10 mouse cellular contexts compared by ENCODE assay signal in genomic region chr1:132530631-132531191, GRCm38 (mm10). TPM values are rescaled to one million over a fixed set of nuclear protein-coding genes. Genes with fewer than 3 reads are reported as not detected.
DNase-seq lines count a peak whose midpoint lies in the region; ATAC-seq and TF ChIP-seq lines count a peak whose summit lies in the region.
"Had no signal": no experiment of that assay in that cellular context is flagged by ENCODE, and none has a peak within 500 bp of the region (broad histone marks: within the 10 kb centered on the region; RNA-seq: fewer than 3 reads in every experiment).

No protein-coding gene starts in this region.

- no peak for TF ChIP-seq CTCF in CH12.LX (conservative IDR thresholded peaks at IDR 0.05 in 1 of 2, IDR thresholded peaks at IDR 0.05 in 1 of 2; ENCODE audit: low read depth in 2 of 2, low read length in 2 of 2)

- peaks cover 35 to 59% of the 10 kb centered on the region in 2 experiments for H3K4me1 ChIP-seq in CH12.LX (ENCODE audit: control insufficient read depth in 1 of 2, insufficient read depth in 2 of 2)
- peaks cover 54% of the 10 kb centered on the region for H3K4me1 ChIP-seq in midbrain, embryonic 12.5 days

- H3K27ac ChIP-seq in CH12.LX (ENCODE audit: insufficient read depth, low read depth) = no peak overlapping the region
- peak overlapping the region; percentile 80 for H3K27ac ChIP-seq in midbrain, embryonic 12.5 days (replicated peaks)

- no peaks in the 10 kb centered on the region for H3K36me3 ChIP-seq in CH12.LX (replicated peaks in 1 of 2; ENCODE audit: control insufficient read depth in 1 of 2, insufficient read depth in 1 of 2, low read length in 1 of 2)
- H3K36me3 ChIP-seq in midbrain, embryonic 12.5 days = peaks cover 19% of the 10 kb centered on the region

- TF ChIP-seq POLR2A in CH12.LX (IDR thresholded peaks at IDR 0.05; ENCODE audit: low read depth, low read length) = no peak

- no peak for TF ChIP-seq RAD21 in CH12.LX (IDR thresholded peaks at IDR 0.05; ENCODE audit: low read depth, low read length)

- dilution Hi-C loops in CH12.LX (cut with MboI; ENCODE audit: extremely low pct_ligation_motif_present, extremely low pct_unique_long_range_greater_than_20kb, low sequenced_read_pairs) = no loop called here

- peak; percentile 55 for TF ChIP-seq EP300 in CH12.LX (IDR thresholded peaks at IDR 0.05; ENCODE audit: low read length)

- no peak overlapping the region for H3K9ac ChIP-seq in CH12.LX (ENCODE audit: insufficient read depth, low read depth)
- H3K9ac ChIP-seq in midbrain, embryonic 12.5 days (replicated peaks) = no peak overlapping the region

- H3K4me3 ChIP-seq in CH12.LX (replicated peaks in 1 of 3; ENCODE audit: low read depth in 2 of 3, low read length in 2 of 3, poor library complexity in 1 of 3) = peak overlapping the region in 1 of 3 experiments; percentile 27
- no peak overlapping the region for H3K4me3 ChIP-seq in midbrain, embryonic 12.5 days

- peak overlapping the region; percentile 53; the same call in 1 of the 2 replicates for H3K4me2 ChIP-seq in CH12.LX (ENCODE audit: insufficient read depth, low read depth, poor library complexity, severe bottlenecking)
- H3K4me2 ChIP-seq in midbrain, embryonic 12.5 days (replicated peaks) = no peak overlapping the region

- H3K9me3 ChIP-seq in CH12.LX (replicated peaks; ENCODE audit: low read length) = no peaks in the 10 kb centered on the region
- no peaks in the 10 kb centered on the region for H3K9me3 ChIP-seq in midbrain, embryonic 12.5 days

- DNase-seq in CH12.LX (ENCODE audit: extremely low read depth) = peak; percentile 89
- peak; percentile 37 for DNase-seq in embryo, embryonic 10 days (ENCODE audit: low spot score)
- peak; percentile 38 for DNase-seq in forelimb bud, embryonic 11.5 days (ENCODE audit: low read depth, low spot score)
- no peak for DNase-seq in adrenal gland, adult 18-20 months (ENCODE audit: low spot score in 2 of 2)
- DNase-seq in frontal cortex, postnatal 36 days (ENCODE audit: low spot score in 2 of 2) = no peak
- DNase-seq: kidney, postnatal 25 days; thymus, postnatal 4 days had no signal

- WGBS in midbrain, embryonic 12.5 days = 1% methylated on average over 5 of the region's 5 CpGs

- in situ Hi-C loops in CH12.LX (cut with MboI; ENCODE audit: low pct_ligation_motif_present, low pct_unique_long_range_greater_than_20kb, low sequenced_read_pairs) = no loop called here

- peaks cover 54% of the 10 kb centered on the region for H3K27me3 ChIP-seq in CH12.LX (replicated peaks)
- H3K27me3 ChIP-seq in midbrain, embryonic 12.5 days = no peaks in the 10 kb centered on the region; the same call in 1 of the 2 replicates

- H3K79me2 ChIP-seq in CH12.LX (replicated peaks; ENCODE audit: control insufficient read depth, extremely low read depth, insufficient read depth, poor library complexity, severe bottlenecking) = no peaks in the 10 kb centered on the region

- peak; percentile 84 for ATAC-seq in midbrain, embryonic 12.5 days (ENCODE audit: low FRiP score, low read depth)
- ATAC-seq in inflammation-experienced regulatory T-cells, adult 6 months = no peak

TF ChIP-seq in CH12.LX, 34 proteins besides CTCF, POLR2A, EP300 and RAD21:
- TF ChIP-seq GABPA (IDR thresholded peaks at IDR 0.05; ENCODE audit: insufficient replicate concordance, low read depth, low read length) (no peak), MAZ (IDR thresholded peaks at IDR 0.05; ENCODE audit: low read depth, low read length) (peak; percentile 65; the same call in 1 of the 2 replicates), ZNF384 (IDR thresholded peaks at IDR 0.05; ENCODE audit: low read depth, low read length) (no peak), CHD2 (IDR thresholded peaks at IDR 0.05; ENCODE audit: low read length) (peak; percentile 76), CHD1 (IDR thresholded peaks at IDR 0.05; ENCODE audit: low read depth, low read length) (no peak), E2F4 (IDR thresholded peaks at IDR 0.05; ENCODE audit: insufficient replicate concordance, low read depth, low read length) (no peak), RCOR1 (conservative IDR thresholded peaks at IDR 0.05; ENCODE audit: low read depth, low read length) (no peak), MYC (IDR thresholded peaks at IDR 0.05; ENCODE audit: low read depth, low read length) (no peak), JUN (IDR thresholded peaks at IDR 0.05; ENCODE audit: insufficient read depth, low read depth, low read length) (no peak), SIN3A (IDR thresholded peaks at IDR 0.05; ENCODE audit: low read length) (0 out of 2 replicates have a peak, but pooled peaks have one; percentile 51), HCFC1 (IDR thresholded peaks at IDR 0.05; ENCODE audit: low read depth, low read length) (0 out of 2 replicates have a peak, but pooled peaks have one; percentile 14), PAX5 (IDR thresholded peaks at IDR 0.05; ENCODE audit: low read length) (no peak), MAFK (IDR thresholded peaks at IDR 0.05; ENCODE audit: insufficient replicate concordance, low read length) (no peak), ZMIZ1 (IDR thresholded peaks at IDR 0.05; ENCODE audit: low read depth, low read length) (no peak), ETS1 (conservative IDR thresholded peaks at IDR 0.05; ENCODE audit: low read depth, low read length) (peak; percentile 66), NELFE (IDR thresholded peaks at IDR 0.05; ENCODE audit: low read depth, low read length) (no peak), TBP (conservative IDR thresholded peaks at IDR 0.05; ENCODE audit: low read depth, low read length) (no peak), NRF1 (IDR thresholded peaks at IDR 0.05; ENCODE audit: low read depth, low read length) (no peak), USF1 (IDR thresholded peaks at IDR 0.05; ENCODE audit: low read depth, low read length) (no peak), MEF2A (IDR thresholded peaks at IDR 0.05; ENCODE audit: borderline replicate concordance, low read depth, low read length) (no peak), BHLHE40 (IDR thresholded peaks at IDR 0.05; ENCODE audit: low read depth, low read length) (peak; percentile 39; the same call in 1 of the 2 replicates), ZC3H11A (IDR thresholded peaks at IDR 0.05; ENCODE audit: low read depth, low read length) (no peak), MAX (IDR thresholded peaks at IDR 0.05; ENCODE audit: low read length) (no peak), MXI1 (IDR thresholded peaks at IDR 0.05; ENCODE audit: low read depth, low read length) (no peak; the same call in 1 of the 2 replicates), UBTF (IDR thresholded peaks at IDR 0.05; ENCODE audit: low read depth, low read length) (no peak), SMC3 (IDR thresholded peaks at IDR 0.05; ENCODE audit: low read depth, low read length) (peak; percentile 15; the same call in 1 of the 2 replicates), TCF12 (IDR thresholded peaks at IDR 0.05; ENCODE audit: low read depth, low read length) (peak; percentile 84), USF2 (conservative IDR thresholded peaks at IDR 0.05; ENCODE audit: low read depth, low read length) (no peak), ELF1 (IDR thresholded peaks at IDR 0.05; ENCODE audit: low read depth, low read length) (peak; percentile 56), ZKSCAN1 (IDR thresholded peaks at IDR 0.05; ENCODE audit: borderline replicate concordance, low read depth, low read length) (no peak), IRF4 (IDR thresholded peaks at IDR 0.05; ENCODE audit: low read depth, low read length) (peak; percentile 74), JUND (conservative IDR thresholded peaks at IDR 0.05; ENCODE audit: low read depth, low read length) (no peak), POLR2AphosphoS2 (IDR thresholded peaks at IDR 0.05; ENCODE audit: low read depth, low read length) (no peak), KAT2A (IDR thresholded peaks at IDR 0.05; ENCODE audit: insufficient replicate concordance, low read length) (0 out of 2 replicates have a peak, but pooled peaks have one; percentile 14)

RNA-seq across cellular contexts. Expression of gene Cntn2, which starts 12.3 kb away (rescaled TPM):
- total RNA-seq in CH12.LX (2012; rRNA removed) (0.04 and 0.08 TPM in 2 replicates), CH12.LX (2014; rRNA removed) (0.05 and 0.07 TPM in 2 replicates)
- 0.04 TPM in 2 replicates for polyA plus RNA-seq in CH12.LX (2012; ENCODE audit: insufficient read length, low read depth)
- polyA plus RNA-seq in midbrain, embryonic 12.5 days (2016; fragmentation: Nextera tagmentation; extraction: Ambion mirVana) = 109 and 112 TPM in 2 replicates
- not detected for total RNA-seq in adrenal gland, adult 18-20 months (2021)
- polyA plus RNA-seq in inflammation-experienced regulatory T-cells, adult 6 months (2017; shearing (Covaris generic)) = not detected
- total RNA-seq: megakaryocyte, adult 5-6 weeks had no signal

RNA-seq across cellular contexts. Expression of gene Tmem81, which starts 24.7 kb away (rescaled TPM):
- total RNA-seq in CH12.LX (2012; rRNA removed) (2.0 and 3.3 TPM in 2 replicates), CH12.LX (2014; rRNA removed) (2.2 and 2.3 TPM in 2 replicates)
- 2.4 and 2.8 TPM in 2 replicates for polyA plus RNA-seq in CH12.LX (2012; ENCODE audit: insufficient read length, low read depth)
- polyA plus RNA-seq in midbrain, embryonic 12.5 days (2016; fragmentation: Nextera tagmentation; extraction: Ambion mirVana) = 1.4 and 1.7 TPM in 2 replicates
- total RNA-seq in adrenal gland, adult 18-20 months (2021) = 1 to 10 TPM; 3.3 to 4.0 TPM
- 1 to 10 TPM; 3.9 to 6.3 (median 6.0) TPM for polyA plus RNA-seq in inflammation-experienced regulatory T-cells, adult 6 months (2017; shearing (Covaris generic))

RNA-seq across cellular contexts. Expression of gene Rbbp5, which starts 53.5 kb away (rescaled TPM):
- total RNA-seq in CH12.LX (2012; rRNA removed) (36.9 and 37.1 TPM in 2 replicates), CH12.LX (2014; rRNA removed) (52.1 and 52.5 TPM in 2 replicates)
- 50.3 and 53.1 TPM in 2 replicates for polyA plus RNA-seq in CH12.LX (2012; ENCODE audit: insufficient read length, low read depth)
- polyA plus RNA-seq in midbrain, embryonic 12.5 days (2016; fragmentation: Nextera tagmentation; extraction: Ambion mirVana) = 61.4 and 62.0 TPM in 2 replicates
- total RNA-seq in adrenal gland, adult 18-20 months (2021) = 10 to 100 TPM; 34.6 to 37.8 TPM
- polyA plus RNA-seq in inflammation-experienced regulatory T-cells, adult 6 months (2017; shearing (Covaris generic)) = 10 to 100 TPM; 29.5 to 33.6 (median 31.0) TPM

Comparison
In these comparisons a context has a peak if more than half of its experiments do, and no peak if none do; other contexts are left out.
1. DNase-seq: peak in CH12.LX (single experiment), embryo, embryonic 10 days (single experiment) and forelimb bud, embryonic 11.5 days (single experiment); none in adrenal gland, adult 18-20 months (0 of 2) and frontal cortex, postnatal 36 days (0 of 2).
2. RNA of gene Cntn2, which starts 12.3 kb away (polyA plus RNA-seq): 109 to 112 TPM in midbrain, embryonic 12.5 days; not detected in inflammation-experienced regulatory T-cells, adult 6 months and 0.04 TPM in CH12.LX; every median in the first group is over 100 times any median in the second.